Mouse (Mus musculus): ENCODE measurements around the gene Mga.

The Mga gene

DNA sequence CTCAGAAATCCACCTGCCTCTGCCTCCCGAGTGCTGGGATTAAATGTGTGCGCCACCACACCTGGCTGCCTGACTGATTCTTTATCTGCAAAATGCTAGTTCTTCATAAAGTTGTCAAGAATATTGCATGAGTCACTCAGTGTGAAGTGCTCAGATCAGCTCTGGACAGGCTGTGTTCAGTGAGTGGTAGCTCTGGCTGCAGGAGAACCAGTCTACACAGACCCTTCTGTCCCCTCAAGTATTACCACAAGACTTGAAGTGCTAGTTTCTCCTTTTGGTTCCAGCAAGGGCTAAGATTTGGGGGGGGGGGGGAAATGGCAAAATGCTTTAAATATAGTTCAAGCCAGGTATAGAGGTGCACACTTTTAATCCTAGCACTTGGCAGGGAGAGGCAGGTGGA is 90.4 kb downstream of the Mga start:
- no peak for DNase-seq (ENCODE audit: low read depth, low spot score)

DNA sequence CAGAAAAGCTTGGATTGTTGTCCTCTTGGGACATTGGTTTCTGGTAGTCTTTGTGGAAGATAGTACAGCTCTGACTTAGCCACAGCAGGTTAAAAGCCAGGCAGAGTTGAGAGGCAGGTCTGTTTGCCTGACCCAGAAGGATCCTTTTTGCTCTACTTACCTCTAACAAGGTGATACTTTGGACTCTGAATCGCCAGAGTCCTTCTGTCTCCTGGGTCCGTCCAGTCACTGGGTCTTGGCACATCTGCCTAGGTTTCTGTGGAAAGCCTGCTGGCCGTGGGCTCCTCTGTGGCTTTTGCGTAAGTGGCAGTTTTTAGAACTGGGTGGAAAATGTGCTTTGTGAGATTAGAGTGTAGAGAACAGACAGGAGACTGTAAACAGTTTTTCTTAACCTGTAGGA is 91.9 kb downstream of the Mga start:
- DNase-seq (ENCODE audit: low read depth, low spot score), result no peak

DNA sequence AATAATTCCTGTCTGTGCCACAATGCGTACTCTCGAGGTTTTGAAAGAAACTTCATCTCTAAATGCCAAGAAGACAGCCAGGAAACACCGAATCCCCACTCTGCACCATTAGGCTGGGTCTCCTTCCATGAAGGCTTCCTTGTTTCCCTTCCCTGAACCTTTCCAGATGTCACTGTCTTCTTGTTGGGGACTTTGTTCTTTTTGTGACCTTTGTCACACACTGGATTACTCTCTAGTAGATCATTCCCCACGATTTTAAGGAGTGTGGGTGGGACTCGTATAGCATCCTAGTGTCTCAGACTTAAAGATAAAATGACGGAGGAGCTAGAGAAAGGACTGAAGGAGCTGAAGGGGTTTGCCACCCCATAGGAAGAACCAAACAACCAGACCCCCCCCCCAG is 93.9 kb downstream of the Mga start:
- no peak for DNase-seq (ENCODE audit: low read depth, low spot score)

DNA sequence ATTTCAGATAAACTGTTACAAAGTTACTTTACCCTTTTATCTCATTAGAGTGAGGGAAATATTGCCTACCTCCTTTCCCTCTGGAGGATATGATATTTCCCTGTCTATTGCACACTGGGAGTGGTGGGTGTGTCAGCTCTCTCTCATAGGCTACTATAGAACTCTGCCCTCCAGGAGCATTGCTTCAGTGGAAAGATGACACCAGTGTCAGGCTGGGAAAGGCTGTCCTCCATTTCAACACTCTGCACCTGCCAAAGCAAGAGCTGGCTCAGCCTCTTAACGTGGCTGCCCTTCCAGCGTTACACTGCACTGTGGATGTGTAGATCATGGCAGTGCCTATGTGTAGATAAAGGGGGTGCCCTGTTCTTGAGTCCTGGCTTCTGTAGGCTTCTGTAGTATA is 95.3 kb downstream of the Mga start:
- DNase-seq (ENCODE audit: low read depth, low spot score), result no peak

DNA sequence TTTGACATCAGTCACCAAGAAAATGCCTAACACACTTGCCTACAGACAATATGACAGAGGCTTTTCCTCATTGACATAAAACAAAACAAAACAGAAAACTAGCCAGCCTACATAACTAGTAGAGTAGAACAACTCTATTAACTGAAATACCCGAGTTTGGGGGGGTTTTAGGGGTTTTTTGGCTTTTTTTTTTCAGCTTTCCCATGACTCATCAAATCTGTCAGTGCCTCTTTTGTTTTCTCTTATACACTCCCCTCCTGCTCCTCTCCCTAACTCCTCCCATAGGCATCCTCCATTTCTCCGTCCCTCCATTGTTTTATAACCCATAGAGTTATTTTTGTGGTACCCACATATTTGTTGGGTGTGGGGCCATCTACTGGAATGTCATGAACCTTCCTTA is 96.5 kb downstream of the Mga start:
- no peak for DNase-seq (ENCODE audit: low read depth, low spot score)

DNA sequence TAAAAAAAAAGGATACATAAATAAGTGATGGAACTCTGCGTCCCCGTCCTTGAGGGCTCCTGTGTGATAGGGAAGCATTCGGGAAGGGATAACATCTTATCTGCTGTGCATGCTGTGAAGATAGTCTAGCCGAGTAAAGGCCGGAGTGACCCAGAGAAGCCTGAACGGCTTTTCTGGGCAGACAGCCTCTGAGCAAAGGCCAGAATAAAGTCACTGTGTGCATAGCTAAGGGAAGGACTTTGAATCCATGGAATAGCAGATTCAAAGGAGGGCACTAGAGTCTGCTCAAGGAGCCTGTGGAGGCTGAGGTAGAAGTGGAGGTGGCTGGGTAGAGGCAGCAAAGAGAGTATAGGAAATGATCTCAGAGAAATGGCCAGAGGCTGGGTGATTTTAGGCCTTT is 97.8 kb downstream of the Mga start:
- no peak for DNase-seq (ENCODE audit: low read depth, low spot score)

DNA sequence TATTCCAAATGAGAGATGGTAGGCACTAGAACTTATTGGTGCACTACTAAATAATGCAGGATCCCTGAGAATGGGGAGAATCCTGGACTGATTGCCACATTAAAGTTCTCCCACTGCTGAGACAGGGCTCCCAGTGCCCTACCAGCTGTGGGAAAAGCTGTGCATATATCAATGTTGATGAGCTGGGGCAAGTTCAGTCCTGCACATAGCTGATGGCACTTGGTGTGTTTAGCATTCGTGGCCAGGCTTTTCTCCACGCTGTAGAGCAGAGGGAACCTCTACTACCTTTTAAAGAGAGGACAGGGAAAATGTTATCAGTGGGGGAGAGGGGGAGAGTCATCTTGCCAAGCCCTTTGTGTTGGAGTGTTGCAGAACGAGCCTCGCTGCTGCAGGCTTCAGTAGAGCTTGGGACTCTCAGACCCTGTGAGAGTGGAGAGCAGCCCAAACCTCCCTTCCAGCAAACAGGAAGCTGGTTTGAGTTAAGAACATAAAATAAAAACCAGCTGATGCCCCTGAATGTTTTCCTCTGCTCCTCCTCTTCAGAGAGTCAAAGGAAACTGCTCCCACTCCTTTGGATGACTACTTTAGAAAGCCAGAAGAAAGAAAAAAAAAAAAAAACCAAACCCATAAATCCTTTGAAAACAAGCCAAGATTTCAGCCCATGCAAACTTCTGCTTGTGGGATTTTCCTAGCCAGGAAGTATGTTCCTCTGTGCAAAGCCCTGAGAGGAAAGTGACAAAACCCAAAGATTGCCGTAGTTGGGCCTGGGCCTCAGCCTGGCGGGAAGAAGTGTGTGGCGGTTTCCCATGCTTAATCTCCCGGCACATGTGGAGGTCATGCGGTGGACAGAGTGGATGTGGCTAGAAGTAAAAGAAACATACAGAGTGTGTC is 98.6 kb downstream of the Mga start:
- no peak for DNase-seq (ENCODE audit: low read depth, low spot score)

DNA sequence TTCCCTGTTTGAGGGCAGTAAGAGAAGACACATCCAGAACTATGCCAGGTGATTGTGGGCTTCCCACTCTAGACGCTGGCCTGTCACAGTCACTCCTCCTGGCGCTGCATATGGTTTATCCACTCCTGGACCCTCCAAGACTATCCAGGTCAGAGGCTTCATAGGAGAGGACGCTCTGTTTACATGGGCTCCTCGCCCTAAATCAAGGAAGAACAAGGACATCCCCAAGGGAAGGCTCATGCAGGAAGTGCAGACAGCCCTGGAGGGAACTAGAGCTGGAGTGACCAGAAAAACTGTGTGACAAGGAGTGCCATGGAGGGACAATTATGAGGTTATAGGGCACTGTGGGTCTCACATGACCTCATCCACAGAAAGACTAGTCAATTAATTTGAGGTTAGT is 100.3 kb downstream of the Mga start:
- no peak for DNase-seq (ENCODE audit: low read depth, low spot score)

DNA sequence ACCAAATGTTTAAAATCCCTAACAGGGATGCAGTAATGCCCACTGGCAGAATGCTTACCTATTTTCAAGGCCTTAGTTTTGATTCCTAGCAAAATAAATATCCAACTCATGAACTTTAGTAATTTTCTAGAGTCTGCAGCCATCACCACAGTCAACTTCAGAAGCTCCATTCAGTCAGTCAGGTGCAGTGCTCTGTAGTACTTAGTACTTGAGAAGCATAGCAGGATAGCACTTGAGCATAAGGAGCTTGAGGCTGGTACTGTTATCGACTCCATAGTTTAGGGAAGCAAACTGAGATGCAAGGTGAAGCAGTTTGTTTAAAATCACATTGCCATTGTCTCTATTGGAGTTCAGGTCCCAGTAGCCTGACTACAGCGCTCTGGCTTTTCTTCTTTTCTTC is 102.7 kb downstream of the Mga start:
- no peak for DNase-seq (ENCODE audit: low read depth, low spot score)

DNA sequence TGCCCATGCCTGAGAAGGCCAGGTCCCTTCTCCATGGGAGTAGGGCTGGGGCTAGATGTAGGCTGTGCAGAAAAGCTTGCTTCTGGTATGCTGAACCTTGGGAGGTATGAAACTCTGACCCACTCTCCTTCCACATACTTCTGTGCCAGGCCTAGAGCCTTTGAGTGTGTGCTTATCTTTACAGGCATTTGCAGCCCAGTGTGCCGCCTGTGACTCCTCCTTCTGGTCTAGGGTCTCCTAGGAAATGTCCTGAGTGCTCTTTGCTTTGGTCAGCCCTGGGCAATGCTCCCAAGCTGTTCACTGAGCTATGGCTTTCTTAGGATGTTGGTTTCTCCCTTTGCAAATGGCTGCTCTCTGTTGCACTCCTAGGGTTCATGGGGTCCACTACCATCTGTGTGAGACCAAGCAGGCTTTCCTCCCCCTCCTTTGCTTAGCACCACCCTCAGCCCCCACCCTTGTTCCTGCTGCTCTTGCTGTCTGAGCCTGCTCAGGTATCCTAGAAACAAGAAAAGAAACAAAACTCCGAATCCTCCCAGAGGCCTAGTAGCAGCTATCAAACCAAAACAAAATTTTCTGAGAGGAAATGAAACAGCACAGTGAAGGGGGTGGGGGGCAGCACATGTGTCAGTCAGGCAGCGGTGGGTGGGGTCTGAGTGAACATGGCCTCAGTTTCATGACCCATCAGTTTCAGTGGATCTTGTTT is 104.0 kb downstream of the Mga start:
- no peak for DNase-seq (ENCODE audit: low read depth, low spot score)

DNA sequence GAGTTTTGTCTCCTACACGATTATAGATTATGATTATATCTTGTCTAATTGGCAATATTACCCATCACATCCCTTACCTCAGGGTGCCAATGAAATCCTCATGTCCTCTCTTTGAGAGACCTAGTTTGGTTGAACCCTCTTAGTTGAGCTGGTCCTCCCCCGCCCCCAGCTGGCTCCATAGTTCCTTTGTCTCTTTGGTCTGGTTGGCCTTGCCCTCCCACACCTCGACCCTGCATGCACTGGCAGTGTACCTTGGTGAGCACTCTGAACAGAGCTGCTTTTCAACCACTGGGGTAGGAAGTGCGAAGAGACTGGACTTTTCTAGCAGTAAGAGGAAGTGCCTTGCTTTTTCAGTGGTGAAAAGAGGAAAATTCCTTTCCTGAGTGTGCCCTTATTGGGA is 104.9 kb downstream of the Mga start:
- DNase-seq (ENCODE audit: low read depth, low spot score), result no peak

DNA sequence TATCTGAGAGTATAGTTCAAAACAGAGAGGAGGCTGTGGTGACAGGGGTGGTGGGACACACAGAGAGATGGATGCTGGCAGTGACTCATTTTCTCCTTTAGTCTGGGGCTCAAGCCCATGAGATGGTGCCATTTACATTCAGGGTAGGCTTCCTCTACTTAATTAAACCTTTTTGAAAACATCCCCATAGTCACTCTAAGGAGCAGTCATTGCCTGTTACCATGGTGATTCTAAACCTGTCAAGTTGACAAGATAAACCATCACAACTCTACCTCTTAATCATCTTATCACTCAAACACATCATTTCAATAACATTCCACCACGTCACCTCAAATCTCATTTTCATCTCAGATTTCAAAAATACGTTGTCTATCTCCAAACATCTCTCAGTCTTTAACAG is 106.9 kb downstream of the Mga start:
- DNase-seq (ENCODE audit: low read depth, low spot score), result no peak

DNA sequence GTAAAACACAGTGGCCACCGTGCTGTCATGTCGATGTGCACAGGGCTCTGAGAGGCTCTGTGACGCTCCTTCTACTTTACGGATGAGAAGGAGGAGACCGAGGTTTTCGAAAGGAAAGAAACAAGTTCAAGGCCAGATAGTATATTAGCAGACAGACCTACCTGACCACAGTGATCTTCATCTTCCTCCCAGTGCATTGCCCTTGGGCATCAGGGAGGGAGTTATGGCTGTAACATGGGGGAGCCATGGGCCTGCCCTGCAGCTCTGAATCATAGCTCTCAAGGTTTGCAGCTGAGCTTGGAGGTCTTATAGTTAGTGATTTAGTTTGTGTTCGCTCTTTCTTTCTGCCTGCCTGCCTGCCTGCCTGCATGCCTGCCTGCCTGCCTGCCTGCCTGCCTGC is 109.7 kb downstream of the Mga start:
- no peak for DNase-seq (ENCODE audit: low read depth, low spot score)

DNA sequence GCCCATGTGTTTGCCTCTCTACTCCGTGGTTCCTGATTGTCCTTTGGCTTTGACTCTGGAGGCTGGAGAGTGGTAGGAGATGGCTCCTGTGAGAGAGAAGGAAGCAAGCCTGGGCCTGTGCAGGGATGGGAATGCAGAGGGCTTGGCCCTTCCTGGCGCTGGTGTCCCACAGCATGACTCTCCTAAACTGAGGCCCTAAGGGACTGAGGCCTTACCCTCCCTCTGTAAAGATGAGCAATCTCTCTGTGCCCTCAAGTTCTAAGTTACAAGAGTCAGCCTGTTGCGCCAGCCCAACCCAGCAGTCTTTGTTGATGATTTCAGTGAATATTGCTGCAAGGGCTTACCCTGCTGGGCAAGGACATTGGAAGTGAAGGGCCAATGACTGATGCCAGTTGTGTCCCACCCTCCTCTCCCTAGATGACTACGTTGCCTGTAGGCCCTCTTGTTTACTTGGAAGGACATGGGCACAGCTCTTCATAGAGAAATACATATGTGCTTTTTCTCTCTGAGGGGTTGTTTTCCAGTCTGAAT is 110.7 kb downstream of the Mga start:
- DNase-seq (ENCODE audit: low read depth, low spot score), result no peak

DNA sequence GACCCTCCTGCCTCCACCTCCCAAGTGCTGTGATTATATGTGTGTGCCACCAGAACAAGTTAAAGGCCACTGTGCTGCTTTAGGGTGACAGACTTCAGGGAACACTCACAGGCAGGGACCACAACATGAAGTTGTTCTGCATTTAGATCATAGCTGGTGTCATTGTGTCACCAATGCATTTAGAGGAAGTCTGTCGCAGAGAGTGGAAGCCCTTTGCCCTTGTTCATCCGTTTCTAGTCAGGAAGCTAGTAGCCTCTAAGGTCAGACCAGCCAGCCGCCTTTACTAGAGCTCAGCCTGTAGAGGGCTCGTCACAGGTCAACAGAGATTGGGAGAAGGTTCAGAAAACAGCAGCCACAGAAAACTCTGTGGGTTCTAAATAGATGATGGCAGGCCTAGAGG is 111.6 kb downstream of the Mga start:
- DNase-seq (ENCODE audit: low read depth, low spot score), result no peak

DNA sequence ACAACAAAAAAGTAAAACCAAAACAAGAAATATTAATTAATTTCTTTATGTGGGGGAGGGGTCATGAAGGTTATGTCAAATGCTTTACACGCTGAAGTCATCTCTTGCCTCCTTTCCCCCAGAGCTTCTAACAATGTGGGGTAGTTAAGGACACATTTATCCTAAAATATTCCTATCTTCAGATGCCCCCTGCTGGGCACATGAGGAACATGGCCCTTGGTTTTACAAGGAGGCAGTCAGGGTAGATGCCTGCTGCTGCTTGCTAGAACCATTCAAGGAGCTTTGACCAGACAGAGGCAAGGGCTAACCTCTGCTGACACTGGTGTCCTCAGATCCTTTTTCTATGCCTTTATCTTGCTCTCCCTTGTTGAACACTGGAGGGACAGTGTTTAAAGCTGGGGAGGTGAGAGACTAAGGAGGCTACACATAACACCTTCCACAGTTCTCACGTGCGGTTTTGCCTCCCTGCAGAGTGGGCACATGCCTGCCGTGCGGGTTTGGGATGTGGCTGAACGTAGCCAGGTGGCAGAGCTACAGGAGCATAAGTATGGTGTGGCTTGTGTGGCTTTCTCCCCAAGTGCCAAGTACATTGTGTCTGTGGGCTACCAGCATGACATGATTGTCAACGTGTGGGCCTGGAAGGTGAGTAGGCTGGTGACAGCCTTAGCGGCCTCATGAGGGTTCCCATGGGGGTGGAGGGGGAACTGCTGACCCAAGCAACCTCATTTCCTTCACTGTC is 114.6 kb downstream of the Mga start:
- peak; percentile 40 for DNase-seq (ENCODE audit: low read depth, low spot score)

DNA sequence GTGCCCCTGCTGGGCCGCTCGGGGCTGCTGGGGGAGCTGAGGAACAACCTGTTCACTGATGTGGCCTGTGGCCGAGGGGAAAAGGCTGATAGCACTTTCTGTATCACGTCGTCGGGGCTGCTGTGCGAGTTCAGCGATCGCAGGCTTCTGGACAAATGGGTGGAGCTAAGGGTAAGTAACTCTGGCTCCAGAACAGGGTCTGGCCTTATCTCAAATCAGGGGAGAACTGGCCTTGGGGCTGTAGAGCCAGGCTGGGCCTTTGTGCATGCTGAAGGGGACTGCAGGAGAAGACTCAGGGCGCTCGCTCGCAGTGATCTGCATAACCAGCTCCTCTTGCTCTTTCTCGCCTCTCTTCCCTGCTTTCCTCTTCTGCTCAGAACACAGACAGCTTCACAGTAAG is 115.9 kb downstream of the Mga start:
- DNase-seq (ENCODE audit: low read depth, low spot score), result no peak

DNA sequence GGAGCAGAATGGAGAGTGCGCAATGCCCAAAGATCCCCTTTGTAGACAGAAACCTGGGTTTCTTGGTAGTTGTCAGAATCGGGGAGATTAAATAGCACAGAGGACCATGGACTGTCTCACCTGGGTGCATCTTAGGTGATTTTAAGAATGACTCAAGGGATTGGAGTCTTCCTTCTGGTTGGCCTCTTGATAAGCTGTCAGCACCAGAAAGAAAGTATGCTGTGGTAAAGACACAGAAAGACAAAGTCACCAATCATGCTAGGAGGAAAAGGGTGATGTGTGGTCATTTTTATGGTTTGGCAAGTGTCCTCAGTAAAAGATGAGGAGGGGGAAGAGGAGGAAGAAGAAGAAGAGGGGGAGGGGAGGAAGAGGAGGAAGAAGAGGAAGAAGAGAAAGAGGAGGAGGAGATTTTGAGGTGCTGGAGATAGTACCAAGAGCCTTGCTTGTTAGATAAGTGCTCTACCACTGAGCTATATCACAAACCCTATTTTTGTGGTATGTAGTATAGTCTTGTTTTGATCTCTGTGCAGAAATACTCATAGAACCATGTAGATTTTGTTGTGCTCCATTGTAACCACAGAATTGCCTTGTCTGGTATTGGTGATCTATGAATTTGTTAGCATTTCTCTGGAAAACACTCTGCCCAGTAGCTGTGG is 116.9 kb downstream of the Mga start:
- DNase-seq (ENCODE audit: low read depth, low spot score), result no peak

DNA sequence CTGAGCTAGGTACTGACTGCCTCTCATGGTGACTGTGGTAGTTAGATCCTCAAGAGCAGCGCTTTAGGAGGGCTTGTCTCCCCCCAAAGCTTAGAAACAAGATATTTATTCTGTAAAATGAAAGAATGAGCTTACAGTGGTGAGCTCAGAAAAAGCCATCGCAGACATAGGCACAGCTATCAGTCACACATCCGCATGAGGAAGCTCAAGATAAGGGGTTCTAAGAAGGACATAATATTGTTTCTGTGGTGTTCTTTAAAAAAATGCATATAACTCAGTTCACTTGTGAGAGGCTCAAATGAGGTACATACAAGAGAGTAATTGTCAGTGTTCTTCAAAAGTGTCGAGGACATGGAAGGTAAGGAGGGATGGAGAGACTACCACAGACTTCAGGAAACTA is 118.9 kb downstream of the Mga start:
- no peak for DNase-seq (ENCODE audit: low read depth, low spot score)

DNA sequence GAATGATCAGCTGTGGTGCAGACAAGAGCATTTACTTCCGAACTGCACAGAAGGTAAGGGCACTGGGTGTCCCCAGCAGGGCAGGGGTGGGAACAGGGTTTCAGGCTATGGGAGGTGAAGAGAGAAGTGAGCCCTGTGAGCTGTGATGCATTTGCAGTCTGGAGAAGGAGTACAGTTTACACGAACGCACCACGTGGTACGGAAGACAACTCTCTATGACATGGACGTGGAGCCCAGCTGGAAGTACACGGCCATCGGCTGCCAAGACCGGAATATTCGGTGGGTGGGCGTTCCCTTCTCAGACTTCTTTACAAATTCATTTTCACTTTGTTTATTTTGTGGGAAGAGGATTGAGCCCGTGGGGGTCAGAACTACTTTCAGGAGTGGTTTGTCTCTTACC is 120.6 kb downstream of the Mga start:
- DNase-seq (ENCODE audit: low read depth, low spot score), result no peak

All from embryo, embryonic 11.5 days (tissue).